Mouse (Mus musculus): Measurements from ENCODE around the gene Dapp1. TPM values are rescaled to one million over a fixed set of nuclear protein-coding genes. Genes with fewer than 3 reads are reported as not detected.

Gene Dapp1
- polyA plus RNA-seq, 1 experiment from 2014 or later: 10.3 TPM

GRCm38 (mm10) chr3:137995486-137995885, 14.1 kb upstream of the Dapp1 start:
- TF ChIP-seq CTCF (IDR thresholded peaks at IDR 0.05; ENCODE audit: low read depth): no peak
- TF ChIP-seq EP300 (IDR thresholded peaks at IDR 0.05; ENCODE audit: low read depth): no peak
- H3K27ac ChIP-seq (ENCODE audit: low read depth): no peak overlapping the region
- H3K9ac ChIP-seq (replicated peaks): no peak overlapping the region
- ATAC-seq: no peak
- H3K4me1 ChIP-seq (ENCODE audit: insufficient read depth): peaks cover 5% of the 10 kb centered on the region
- WGBS (ENCODE audit: insufficient replicate concordance): 82% methylated on average over 7 of the region's 7 CpGs
- H3K36me3 ChIP-seq (replicated peaks; ENCODE audit: insufficient read depth, low read length): no peaks in the 10 kb centered on the region
- H3K4me2 ChIP-seq (ENCODE audit: low read depth, low read length): no peak overlapping the region
- no peaks in the 10 kb centered on the region for H3K9me3 ChIP-seq (ENCODE audit: low read length)
- H3K27me3 ChIP-seq (ENCODE audit: insufficient read depth, low read length): no peaks in the 10 kb centered on the region
- DNase-seq: no peak
- no peak overlapping the region for H3K4me3 ChIP-seq (ENCODE audit: low read depth, low read length)

- Histone ChIP-seq H3K36me3 (replicated peaks; ENCODE audit: insufficient read depth, low read length) (no peaks in the 10 kb centered on the region), H3K9ac (replicated peaks) (no peak overlapping the region), H3K9me3 (ENCODE audit: low read length) (no peaks in the 10 kb centered on the region), H3K27ac (ENCODE audit: low read depth) (no peak overlapping the region), H3K4me3 (ENCODE audit: low read depth, low read length) (no peak overlapping the region), H3K27me3 (ENCODE audit: insufficient read depth, low read length) (no peaks in the 10 kb centered on the region), H3K4me1 (ENCODE audit: insufficient read depth) (no peaks in the 10 kb centered on the region), H3K4me2 (ENCODE audit: low read depth, low read length) (no peak overlapping the region)
- TF ChIP-seq CTCF (IDR thresholded peaks at IDR 0.05; ENCODE audit: low read depth): no peak
- TF ChIP-seq EP300 (IDR thresholded peaks at IDR 0.05; ENCODE audit: low read depth): no peak
- DNase-seq (no peak), ATAC-seq (no peak)
- 70% methylated on average over 2 of the region's 2 CpGs for WGBS (ENCODE audit: insufficient replicate concordance)
These were observed 12.9 kb upstream of the Dapp1 start for GRCm38 (mm10) chr3:137994196-137994595.

DNA sequence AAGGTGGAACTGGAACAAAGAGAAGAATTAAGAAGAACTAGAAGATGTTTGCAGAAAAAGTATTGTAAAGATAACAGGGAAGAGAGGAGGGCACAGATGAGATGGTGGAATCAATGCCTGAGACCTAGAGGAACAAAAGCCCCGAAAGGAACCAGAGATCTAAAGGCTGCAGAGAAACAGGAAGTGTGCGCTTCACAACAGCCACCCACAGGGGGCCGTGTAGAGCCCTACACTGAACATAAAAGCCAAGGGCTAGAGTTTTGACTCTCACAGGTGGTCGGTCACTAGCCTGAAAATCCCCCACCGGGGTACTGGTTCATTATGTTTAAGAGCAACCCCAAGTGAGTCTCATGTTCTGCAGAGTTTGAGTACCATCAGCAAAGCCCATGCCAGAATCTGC, 11.0 kb upstream of the Dapp1 start:
- peak; percentile 49 for DNase-seq
- TF ChIP-seq CTCF (IDR thresholded peaks at IDR 0.05; ENCODE audit: low read depth) (peak; percentile 56), EP300 (IDR thresholded peaks at IDR 0.05; ENCODE audit: low read depth) (no peak)
- ATAC-seq: no peak

GRCm38 (mm10) chr3:137991183-137991582, 9.8 kb upstream of the Dapp1 start:
- Histone ChIP-seq H3K4me2 (ENCODE audit: low read depth, low read length) (0 out of 2 replicates have a peak overlapping the region, but pooled peaks have one; percentile 6), H3K9me3 (ENCODE audit: low read length) (no peaks in the 10 kb centered on the region), H3K4me3 (ENCODE audit: low read depth, low read length) (no peak overlapping the region), H3K27me3 (ENCODE audit: insufficient read depth, low read length) (no peaks in the 10 kb centered on the region), H3K27ac (ENCODE audit: low read depth) (no peak overlapping the region), H3K9ac (replicated peaks) (no peak overlapping the region), H3K4me1 (ENCODE audit: insufficient read depth) (no peaks in the 10 kb centered on the region), H3K36me3 (replicated peaks; ENCODE audit: insufficient read depth, low read length) (no peaks in the 10 kb centered on the region)
- ATAC-seq: peak; percentile 94
- peak; percentile 89 for DNase-seq
- WGBS (ENCODE audit: insufficient replicate concordance): 6% methylated on average over 11 of the region's 11 CpGs
- TF ChIP-seq EP300 (IDR thresholded peaks at IDR 0.05; ENCODE audit: low read depth) (no peak), CTCF (IDR thresholded peaks at IDR 0.05; ENCODE audit: low read depth) (peak; percentile 99)

More for the DNA sequence above, 11.0 kb upstream of the Dapp1 start:
- H3K4me1 ChIP-seq (ENCODE audit: insufficient read depth): no peaks in the 10 kb centered on the region
- whole genome bisulfite sequencing (ENCODE audit: insufficient replicate concordance): 52% methylated on average over 5 of the region's 5 CpGs
- no peak overlapping the region for H3K9ac ChIP-seq (replicated peaks)
- H3K36me3 ChIP-seq (replicated peaks; ENCODE audit: insufficient read depth, low read length): no peaks in the 10 kb centered on the region
- no peaks in the 10 kb centered on the region for H3K27me3 ChIP-seq (ENCODE audit: insufficient read depth, low read length)
- no peak overlapping the region for H3K4me2 ChIP-seq (ENCODE audit: low read depth, low read length)
- H3K4me3 ChIP-seq (ENCODE audit: low read depth, low read length): no peak overlapping the region
- no peaks in the 10 kb centered on the region for H3K9me3 ChIP-seq (ENCODE audit: low read length)
- H3K27ac ChIP-seq (ENCODE audit: low read depth): no peak overlapping the region

DNA sequence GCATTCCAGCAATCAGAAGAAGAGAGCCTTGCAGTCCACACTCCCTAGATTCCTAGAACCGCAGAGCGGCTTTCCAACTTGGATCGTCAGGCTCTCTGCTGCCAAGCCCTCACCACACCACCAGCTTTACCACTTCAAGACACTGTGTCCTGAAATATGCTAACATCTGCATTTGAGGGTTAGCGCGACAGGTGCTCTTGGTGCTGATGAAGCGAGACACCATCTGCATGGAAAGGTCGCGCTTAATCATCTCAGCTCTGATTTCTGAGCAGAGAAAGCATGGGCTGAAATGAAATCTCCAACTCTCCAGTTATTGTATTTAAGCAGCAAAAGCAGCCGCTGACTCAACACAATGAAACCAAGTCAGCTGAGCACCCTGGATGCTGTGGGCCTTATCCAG, 8.1 kb upstream of the Dapp1 start:
- ATAC-seq: no peak
- H3K27ac ChIP-seq (ENCODE audit: low read depth): no peak overlapping the region
- no peak for DNase-seq
- H3K9me3 ChIP-seq (ENCODE audit: low read length): no peaks in the 10 kb centered on the region
- no peak overlapping the region for H3K4me3 ChIP-seq (ENCODE audit: low read depth, low read length)
- no peaks in the 10 kb centered on the region for H3K36me3 ChIP-seq (replicated peaks; ENCODE audit: insufficient read depth, low read length)
- TF ChIP-seq EP300 (IDR thresholded peaks at IDR 0.05; ENCODE audit: low read depth) (no peak), CTCF (IDR thresholded peaks at IDR 0.05; ENCODE audit: low read depth) (no peak)
- no peaks in the 10 kb centered on the region for H3K27me3 ChIP-seq (ENCODE audit: insufficient read depth, low read length)
- H3K4me1 ChIP-seq (ENCODE audit: insufficient read depth): no peaks in the 10 kb centered on the region
- H3K4me2 ChIP-seq (ENCODE audit: low read depth, low read length): no peak overlapping the region
- 94% methylated on average over 9 of the region's 9 CpGs for WGBS (ENCODE audit: insufficient replicate concordance)
- no peak overlapping the region for H3K9ac ChIP-seq (replicated peaks)

GRCm38 (mm10) chr3:137980435-137981381, 637 bp downstream of the Dapp1 start:
- peaks cover 41% of the 10 kb centered on the region for H3K4me1 ChIP-seq (ENCODE audit: insufficient read depth)
- H3K9me3 ChIP-seq (ENCODE audit: low read length): no peaks in the 10 kb centered on the region
- DNase-seq: no peak
- peak overlapping the region; percentile 80 for H3K9ac ChIP-seq (replicated peaks)
- H3K36me3 ChIP-seq (replicated peaks; ENCODE audit: insufficient read depth, low read length): peaks cover 6% of the 10 kb centered on the region
- H3K4me3 ChIP-seq (ENCODE audit: low read depth, low read length): peak overlapping the region; percentile 66
- H3K27ac ChIP-seq (ENCODE audit: low read depth): peak overlapping the region; percentile 86
- TF ChIP-seq EP300 (IDR thresholded peaks at IDR 0.05; ENCODE audit: low read depth) (no peak), CTCF (IDR thresholded peaks at IDR 0.05; ENCODE audit: low read depth) (peak; percentile 19; the same call in 1 of the 2 replicates)
- 7% methylated on average over 15 of the region's 15 CpGs for WGBS (ENCODE audit: insufficient replicate concordance)
- H3K4me2 ChIP-seq (ENCODE audit: low read depth, low read length): peak overlapping the region; percentile 78
- peak; percentile 71 for ATAC-seq
- H3K27me3 ChIP-seq (ENCODE audit: insufficient read depth, low read length): no peaks in the 10 kb centered on the region

Data from liver, postnatal 0 days (tissue).